Mouse (Mus musculus) hindbrain, embryonic 13.5 days (tissue): ENCODE data around the gene Clns1a. TPM values are rescaled to one million over a fixed set of nuclear protein-coding genes. Genes with fewer than 3 reads are reported as not detected.

ENCODE experiments used
- ATAC-seq: fragments of 200-750 bp; cut with Nextera tagmentation; 2 replicates; pipeline ENCODE4 v1.8.0; 2017; ENCODE audit warnings: moderate TSS enrichment; ENCODE audit not compliant: low FRiP score
- H3K27ac ChIP-seq: fragments of 300-500 bp; sonication (generic); 2 replicates; pipeline ENCODE4 v1.5.1; 2015; ENCODE audit warnings: inconsistent platforms, mild to moderate bottlenecking, moderate library complexity
- H3K27me3 ChIP-seq: fragments of 300-500 bp; sonication (generic); 2 replicates; pipeline ENCODE4 v1.6.1; 2015; ENCODE audit warnings: mild to moderate bottlenecking, inconsistent platforms
- H3K36me3 ChIP-seq: fragments of 300-500 bp; sonication (generic); 2 replicates; pipeline ENCODE4 v1.6.1; 2015; ENCODE audit warnings: mild to moderate bottlenecking, inconsistent platforms
- H3K4me1 ChIP-seq: fragments of 300-500 bp; sonication (generic); replicated peaks from 2 replicates; pipeline ENCODE4 v1.6.1; 2015; ENCODE audit warnings: inconsistent platforms
- H3K4me2 ChIP-seq: fragments of 300-500 bp; sonication (generic); 2 replicates; pipeline ENCODE4 v1.6.1; 2015; ENCODE audit warnings: inconsistent platforms, mild to moderate bottlenecking, moderate library complexity
- H3K4me3 ChIP-seq: fragments of 300-500 bp; sonication (generic); 2 replicates; pipeline ENCODE4 v1.5.1; 2015; ENCODE audit warnings: mild to moderate bottlenecking, inconsistent platforms
- H3K9ac ChIP-seq: fragments of 300-500 bp; sonication (generic); 2 replicates; pipeline ENCODE4 v1.6.1; 2015; ENCODE audit warnings: mild to moderate bottlenecking, inconsistent platforms
- H3K9me3 ChIP-seq: fragments of 300-500 bp; sonication (generic); 2 replicates; pipeline ENCODE4 v1.6.1; 2016; ENCODE audit warnings: inconsistent platforms
- WGBS: fragments of 180-500 bp; shearing (Covaris S2); methylation state at CpG from one replicate; pipeline ENCODE4 v1.1.7; 2015; 5-methylcytosine and 5-hydroxymethylcytosine counted together
- polyA plus RNA-seq: library from polyadenylated mRNA; unstranded; fragments of >200 nt; fragmentation: Nextera tagmentation; extraction: Ambion mirVana; gene quantifications from 2 replicates; pipeline ENCODE4 v1.2.1, GENCODE M21; 2015

The Clns1a gene
- polyA plus RNA-seq, 1 experiment from 2014 or later: 198 TPM

DNA sequence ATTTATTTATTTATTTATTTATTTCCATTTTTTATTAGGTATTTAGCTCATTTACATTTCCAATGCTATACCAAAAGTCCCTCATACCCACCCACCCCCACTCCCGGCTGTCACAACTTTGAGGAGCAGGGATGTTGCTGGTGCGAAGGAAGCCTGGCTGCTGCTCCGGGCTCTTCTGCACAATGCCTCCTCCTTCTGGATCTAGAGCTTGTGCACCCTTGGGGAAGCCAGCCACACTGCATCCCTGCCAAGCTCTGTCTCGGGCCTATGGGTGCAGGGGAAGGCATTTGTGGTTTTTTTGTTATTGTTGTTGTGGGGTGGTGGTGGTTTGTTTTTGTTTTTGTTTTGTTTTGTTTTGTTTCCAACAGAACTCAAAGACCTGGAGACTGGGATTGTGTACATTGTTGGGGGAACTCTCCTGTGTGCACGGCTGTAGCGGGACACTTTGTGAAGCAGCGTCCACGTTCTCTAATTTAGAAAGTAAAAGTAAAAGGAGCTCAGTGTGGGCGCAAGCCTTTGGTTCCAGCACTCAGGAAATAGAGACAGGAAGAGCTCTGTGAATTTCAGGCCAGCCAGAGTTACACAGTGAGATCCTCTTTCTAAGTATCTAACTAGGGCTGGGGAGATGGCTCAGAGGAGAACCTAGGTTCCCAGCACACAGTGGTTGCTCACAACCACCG is 52.2 kb downstream of the Clns1a start:
- peak overlapping the region; percentile 20; the same call in 1 of the 2 replicates for H3K4me2 ChIP-seq
- H3K9ac ChIP-seq: no peak overlapping the region
- H3K27ac ChIP-seq: 0 out of 2 replicates have a peak overlapping the region, but pooled peaks have one; percentile 36
- H3K9me3 ChIP-seq: no peaks in the 10 kb centered on the region
- ATAC-seq: no peak
- 49% methylated on average over 10 of the region's 10 CpGs for WGBS
- no peaks in the 10 kb centered on the region for H3K36me3 ChIP-seq
- no peak overlapping the region for H3K4me3 ChIP-seq
- H3K4me1 ChIP-seq: 0 out of 2 replicates have a peak, but pooled peaks cover 5% of the 10 kb centered on the region
- H3K27me3 ChIP-seq: no peaks in the 10 kb centered on the region

DNA sequence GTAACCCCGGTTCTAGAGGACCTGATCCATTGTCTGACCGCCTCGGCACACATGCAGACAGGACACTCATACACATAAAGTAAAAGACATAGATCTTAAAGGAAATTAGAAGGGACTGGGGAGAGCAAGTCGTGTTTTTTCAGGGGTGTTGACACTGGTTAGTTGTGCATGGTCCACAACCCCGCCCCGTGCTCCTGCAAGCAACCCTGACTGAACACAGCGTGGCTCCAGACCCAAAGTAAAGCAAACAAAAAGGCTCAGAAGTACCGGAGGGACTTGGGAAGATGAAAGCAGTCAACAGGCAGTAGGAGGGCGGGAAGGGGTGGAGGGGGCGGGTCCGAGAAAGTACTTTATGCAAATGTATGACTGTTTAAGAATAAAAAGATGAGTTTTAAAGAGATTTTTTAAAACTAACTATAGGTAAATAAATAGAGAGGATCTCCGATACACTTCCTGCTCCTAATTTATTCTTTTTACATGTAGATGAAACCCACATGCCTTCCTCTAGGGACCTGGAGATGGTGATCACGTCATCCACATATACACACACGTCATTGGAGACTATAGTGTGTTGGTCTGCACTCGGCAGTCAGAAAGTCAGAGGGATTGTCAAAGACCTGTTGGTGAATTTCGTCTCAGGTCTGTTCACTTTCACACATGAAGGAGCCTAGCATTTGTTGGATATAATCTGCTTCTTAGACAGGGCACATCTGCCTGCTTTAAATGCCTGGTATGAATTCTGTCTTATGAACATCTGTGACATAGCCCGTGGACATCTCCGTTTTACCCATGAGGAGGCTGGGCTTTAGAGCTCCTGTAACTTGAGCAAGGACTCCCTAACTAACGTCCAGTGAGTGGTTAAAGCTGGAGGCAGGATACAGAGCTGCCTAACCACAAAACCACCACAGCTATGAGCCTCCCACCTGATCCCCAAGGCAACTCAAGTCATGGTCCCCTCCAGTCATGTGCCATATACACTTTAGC is 53.1 kb downstream of the Clns1a start:
- 21% methylated on average over 19 of the region's 19 CpGs for WGBS
- ATAC-seq: no peak; the same call in 1 of the 2 replicates
- Histone ChIP-seq H3K4me2 (peak overlapping the region; percentile 20; the same call in 1 of the 2 replicates), H3K9ac (no peak overlapping the region), H3K4me3 (no peak overlapping the region), H3K36me3 (no peaks in the 10 kb centered on the region), H3K27ac (0 out of 2 replicates have a peak overlapping the region, but pooled peaks have one; percentile 36), H3K4me1 (0 out of 2 replicates have a peak, but pooled peaks cover 5% of the 10 kb centered on the region), H3K27me3 (no peaks in the 10 kb centered on the region), H3K9me3 (no peaks in the 10 kb centered on the region)

DNA sequence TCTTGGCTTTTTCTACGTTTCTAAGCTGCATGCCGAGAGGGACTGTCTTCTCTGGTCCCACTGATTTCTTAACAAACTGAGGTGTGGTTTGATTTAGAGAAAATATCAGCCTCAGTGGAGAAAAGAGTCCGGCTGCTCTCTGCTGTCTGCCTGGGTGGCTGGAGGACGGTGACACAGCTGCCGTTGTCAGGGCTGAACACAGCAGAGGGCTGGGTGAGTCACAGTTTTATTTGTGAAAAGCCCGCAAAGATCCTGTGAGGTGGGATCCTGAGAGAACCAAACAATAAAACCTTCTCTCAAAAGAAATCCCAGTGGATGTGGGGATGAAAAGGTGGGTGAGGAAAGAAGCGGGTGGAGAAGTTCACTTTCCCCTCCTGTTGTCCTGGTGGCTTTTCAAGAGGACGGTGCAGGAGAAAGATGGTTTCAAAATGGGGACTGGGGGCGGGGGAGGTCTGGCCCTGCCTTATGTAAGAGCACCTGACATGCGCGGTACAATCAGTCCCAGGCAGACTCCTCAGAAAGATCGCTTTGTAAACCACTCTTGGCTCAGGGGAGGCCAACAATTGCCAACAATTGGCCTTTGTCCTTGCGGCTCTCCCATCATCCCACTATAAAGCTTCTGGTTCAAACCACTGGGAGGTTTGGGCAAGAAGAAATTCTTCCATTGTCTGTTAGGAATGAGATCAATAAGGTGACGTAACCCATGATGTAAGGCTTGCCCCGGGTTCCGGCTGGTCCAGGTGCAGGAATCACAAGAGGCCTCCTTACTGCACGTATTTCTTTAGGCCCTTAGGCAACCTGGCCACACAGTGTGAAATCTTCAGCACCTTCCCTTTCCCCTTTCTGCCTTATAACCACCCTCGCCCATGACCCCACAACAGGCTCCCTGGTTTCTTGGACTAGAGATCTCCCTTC is 60.8 kb downstream of the Clns1a start:
- Histone ChIP-seq H3K36me3 (no peaks in the 10 kb centered on the region), H3K27ac (peak overlapping the region; percentile 79), H3K9me3 (no peaks in the 10 kb centered on the region), H3K4me2 (peak overlapping the region; percentile 45), H3K4me1 (peaks cover 13% of the 10 kb centered on the region), H3K27me3 (no peaks in the 10 kb centered on the region), H3K9ac (peak overlapping the region; percentile 66), H3K4me3 (0 out of 2 replicates have a peak overlapping the region, but pooled peaks have one; percentile 14)
- WGBS: 24% methylated on average over 18 of the region's 18 CpGs
- peak; percentile 91 for ATAC-seq

DNA sequence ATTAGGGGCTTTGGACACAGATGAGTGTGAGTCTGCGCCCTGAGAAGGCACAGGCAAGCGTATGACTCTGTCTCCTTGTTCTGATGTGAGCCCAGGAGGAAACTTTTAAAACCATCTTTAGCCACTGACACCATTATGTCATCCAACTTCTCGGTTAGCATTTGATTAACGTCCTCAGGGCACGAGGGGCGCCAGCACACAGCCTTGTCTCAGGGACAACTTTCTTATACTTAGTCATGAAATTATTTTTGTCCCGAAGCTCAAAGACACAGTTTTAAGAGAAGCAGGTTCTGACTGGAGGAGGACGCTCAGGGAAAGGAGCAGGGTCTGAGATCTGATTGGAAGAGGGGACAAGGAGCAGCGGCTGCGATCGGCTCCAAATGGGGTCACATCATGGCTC is 68.2 kb downstream of the Clns1a start:
- Histone ChIP-seq H3K9me3 (no peaks in the 10 kb centered on the region), H3K4me3 (no peak overlapping the region), H3K36me3 (no peaks in the 10 kb centered on the region), H3K9ac (no peak overlapping the region), H3K27ac (no peak overlapping the region), H3K4me1 (no peaks in the 10 kb centered on the region), H3K4me2 (no peak overlapping the region), H3K27me3 (no peaks in the 10 kb centered on the region)
- 83% methylated on average over 11 of the region's 11 CpGs for WGBS
- ATAC-seq: no peak

DNA sequence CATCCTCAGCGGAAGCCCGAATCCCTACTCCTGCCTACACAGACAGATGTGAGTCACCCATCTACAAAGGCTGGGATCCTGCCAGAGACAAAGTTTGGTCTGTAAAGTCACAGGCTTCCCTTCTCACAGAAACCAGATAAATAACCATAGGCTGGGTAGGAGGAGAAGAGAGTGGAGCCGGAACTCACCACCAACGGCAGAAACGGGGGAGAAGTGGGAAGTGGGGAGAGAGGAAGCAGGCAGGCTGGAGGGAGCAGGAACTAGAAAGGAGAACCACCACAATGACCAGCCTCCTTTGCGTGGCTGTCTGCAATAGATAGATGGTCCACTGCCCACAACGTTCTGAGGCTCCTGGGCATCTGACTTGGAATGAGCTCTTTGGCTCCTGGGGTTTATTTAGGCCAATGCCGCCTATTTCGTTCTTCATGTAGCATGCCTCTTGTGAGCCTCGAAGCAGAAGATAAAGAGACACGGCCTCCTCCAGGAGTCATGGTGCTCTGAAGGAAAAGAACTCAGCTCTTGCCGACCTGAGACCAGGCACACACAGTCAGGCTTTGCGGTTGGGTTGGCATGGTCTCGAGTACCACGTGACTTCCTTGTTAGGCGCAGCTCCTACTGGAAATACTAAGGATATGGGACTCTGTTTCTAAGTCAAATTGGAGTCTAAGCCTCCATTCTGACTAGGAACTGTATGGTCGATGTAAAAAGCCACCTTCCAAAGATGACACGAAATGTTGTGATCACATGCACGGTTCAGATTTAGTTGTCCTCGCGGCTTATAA is 68.9 kb downstream of the Clns1a start:
- Histone ChIP-seq H3K4me2 (no peak overlapping the region), H3K9me3 (no peaks in the 10 kb centered on the region), H3K36me3 (no peaks in the 10 kb centered on the region), H3K27ac (no peak overlapping the region), H3K9ac (no peak overlapping the region), H3K4me3 (no peak overlapping the region), H3K4me1 (no peaks in the 10 kb centered on the region), H3K27me3 (no peaks in the 10 kb centered on the region)
- 92% methylated on average over 21 of the region's 21 CpGs for WGBS
- ATAC-seq: no peak

DNA sequence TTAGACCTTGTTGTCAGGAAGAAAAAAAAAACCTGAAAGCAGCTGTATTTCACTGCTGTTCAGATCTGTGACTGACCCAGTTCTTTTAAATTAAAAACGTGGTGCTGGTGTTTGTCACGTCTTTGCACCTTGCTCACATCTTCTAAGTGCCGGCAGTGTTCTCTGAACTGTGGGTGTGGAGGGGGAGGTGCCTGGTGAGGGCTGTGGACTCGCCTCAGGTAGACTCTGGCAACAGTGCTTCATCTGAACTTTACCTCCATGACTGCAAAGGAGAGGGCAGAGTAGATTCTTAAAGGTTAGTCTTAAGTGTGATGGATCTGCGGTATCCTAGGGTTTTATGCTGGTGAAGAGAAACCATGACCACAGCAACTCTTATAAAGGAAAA is 69.5 kb downstream of the Clns1a start:
- H3K4me2 ChIP-seq: no peak overlapping the region
- WGBS: 87% methylated on average over 5 of the region's 5 CpGs
- no peak overlapping the region for H3K27ac ChIP-seq
- no peaks in the 10 kb centered on the region for H3K36me3 ChIP-seq
- no peak overlapping the region for H3K4me3 ChIP-seq
- no peak for ATAC-seq
- no peaks in the 10 kb centered on the region for H3K9me3 ChIP-seq
- H3K9ac ChIP-seq: no peak overlapping the region
- no peaks in the 10 kb centered on the region for H3K27me3 ChIP-seq
- H3K4me1 ChIP-seq: no peaks in the 10 kb centered on the region

DNA sequence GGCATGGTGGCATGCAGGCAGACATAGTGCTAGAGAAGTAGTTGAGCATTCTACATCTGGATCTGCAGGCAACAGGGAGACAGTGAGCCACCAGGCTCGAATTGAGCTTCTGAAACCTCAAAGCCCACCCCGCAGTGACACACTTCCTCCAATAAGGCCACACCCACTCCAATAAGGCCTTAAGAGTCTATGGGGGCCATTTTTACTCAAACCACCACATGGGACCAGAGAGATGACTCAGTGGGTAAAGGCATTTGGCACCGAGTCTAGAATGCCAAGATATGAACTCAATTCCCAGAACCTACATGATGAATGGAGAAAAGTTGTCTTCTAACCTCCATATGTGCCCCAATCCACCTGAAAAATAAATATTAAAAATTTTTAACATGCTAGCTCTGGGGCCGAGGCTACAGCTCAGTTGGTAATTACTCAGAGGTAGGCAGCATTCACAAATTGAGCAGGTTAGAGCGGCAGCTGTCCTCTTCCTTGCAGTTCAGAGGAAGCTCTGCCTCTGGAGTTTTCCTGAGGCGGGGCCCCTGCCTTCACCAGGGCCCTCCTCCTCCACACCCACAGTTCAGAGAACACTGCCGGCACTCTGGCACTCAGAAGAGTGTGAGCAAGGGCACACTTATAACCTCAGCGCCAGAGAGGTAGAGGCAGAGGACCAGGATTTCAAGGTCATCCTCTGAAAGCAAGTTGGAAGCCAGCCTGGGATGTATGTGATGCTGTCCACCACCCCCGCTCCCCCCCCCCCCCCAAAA is 70.2 kb downstream of the Clns1a start:
- H3K27ac ChIP-seq: no peak overlapping the region

DNA sequence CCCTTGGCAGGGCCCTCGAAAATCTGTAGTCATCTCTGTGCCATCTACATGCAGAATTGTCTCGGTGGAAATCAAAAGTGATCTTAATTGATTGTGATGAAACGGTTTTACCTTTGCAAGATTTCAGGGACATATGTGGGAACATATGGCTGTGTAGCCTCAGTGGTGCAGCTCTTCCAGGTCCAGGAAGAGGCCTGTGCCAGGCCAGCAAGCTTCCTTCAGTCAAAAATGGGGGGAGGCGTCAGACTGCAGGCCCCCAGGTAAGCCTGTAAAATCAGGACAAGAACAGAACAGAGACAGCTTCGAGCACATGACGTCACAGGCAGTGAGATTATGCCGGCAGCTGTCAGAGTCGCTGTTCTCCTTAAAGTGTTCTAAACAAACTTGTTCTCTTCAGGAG is 71.4 kb downstream of the Clns1a start:
- H3K27ac ChIP-seq: no peak overlapping the region
- WGBS: 88% methylated on average over 8 of the region's 8 CpGs
- H3K27me3 ChIP-seq: no peaks in the 10 kb centered on the region
- no peak overlapping the region for H3K9ac ChIP-seq
- no peaks in the 10 kb centered on the region for H3K36me3 ChIP-seq
- H3K9me3 ChIP-seq: no peaks in the 10 kb centered on the region
- ATAC-seq: no peak
- H3K4me3 ChIP-seq: no peak overlapping the region
- H3K4me2 ChIP-seq: no peak overlapping the region
- no peaks in the 10 kb centered on the region for H3K4me1 ChIP-seq

More for the DNA sequence above, 70.2 kb downstream of the Clns1a start:
- WGBS: 87% methylated on average over 9 of the region's 9 CpGs
- no peaks in the 10 kb centered on the region for H3K36me3 ChIP-seq
- H3K4me1 ChIP-seq: no peaks in the 10 kb centered on the region
- no peaks in the 10 kb centered on the region for H3K9me3 ChIP-seq
- H3K4me3 ChIP-seq: no peak overlapping the region
- no peak for ATAC-seq
- H3K4me2 ChIP-seq: no peak overlapping the region
- H3K9ac ChIP-seq: no peak overlapping the region
- no peaks in the 10 kb centered on the region for H3K27me3 ChIP-seq

DNA sequence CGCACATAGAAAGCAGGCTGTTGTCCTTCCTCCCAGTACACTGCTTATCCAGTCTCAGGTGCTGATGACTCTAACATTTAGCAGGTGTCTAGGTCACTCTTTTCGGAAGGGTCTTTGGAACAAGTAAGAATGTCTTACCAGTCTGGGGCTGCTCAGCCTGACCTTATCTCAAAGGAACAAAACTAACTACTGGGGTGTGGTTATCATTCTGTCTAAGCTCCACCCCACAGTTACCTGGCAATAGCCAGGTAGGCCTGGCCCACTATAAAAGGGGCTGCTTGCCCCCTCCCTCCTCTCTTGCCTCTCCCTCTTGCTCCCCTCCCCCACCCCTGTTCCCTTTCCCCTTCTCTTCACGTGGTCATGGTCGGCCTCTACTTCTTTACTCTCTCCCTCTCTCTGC is 72.6 kb downstream of the Clns1a start:
- no peak for ATAC-seq
- Histone ChIP-seq H3K4me1 (no peaks in the 10 kb centered on the region), H3K27ac (no peak overlapping the region), H3K9ac (no peak overlapping the region), H3K27me3 (no peaks in the 10 kb centered on the region), H3K9me3 (no peaks in the 10 kb centered on the region), H3K4me2 (no peak overlapping the region), H3K4me3 (no peak overlapping the region), H3K36me3 (no peaks in the 10 kb centered on the region)
- WGBS: 81% methylated on average over 4 of the region's 4 CpGs
